Mouse (Mus musculus): ENCODE measurements around the gene Slc43a2. TPM values are rescaled to one million over a fixed set of nuclear protein-coding genes. Genes with fewer than 3 reads are reported as not detected.
A peak's percentile ranks its signal among the peaks of the same experiment; 100 is the strongest.

Gene Slc43a2
- polyA plus RNA-seq, 1 experiment from 2014 or later = 17.6 TPM

DNA sequence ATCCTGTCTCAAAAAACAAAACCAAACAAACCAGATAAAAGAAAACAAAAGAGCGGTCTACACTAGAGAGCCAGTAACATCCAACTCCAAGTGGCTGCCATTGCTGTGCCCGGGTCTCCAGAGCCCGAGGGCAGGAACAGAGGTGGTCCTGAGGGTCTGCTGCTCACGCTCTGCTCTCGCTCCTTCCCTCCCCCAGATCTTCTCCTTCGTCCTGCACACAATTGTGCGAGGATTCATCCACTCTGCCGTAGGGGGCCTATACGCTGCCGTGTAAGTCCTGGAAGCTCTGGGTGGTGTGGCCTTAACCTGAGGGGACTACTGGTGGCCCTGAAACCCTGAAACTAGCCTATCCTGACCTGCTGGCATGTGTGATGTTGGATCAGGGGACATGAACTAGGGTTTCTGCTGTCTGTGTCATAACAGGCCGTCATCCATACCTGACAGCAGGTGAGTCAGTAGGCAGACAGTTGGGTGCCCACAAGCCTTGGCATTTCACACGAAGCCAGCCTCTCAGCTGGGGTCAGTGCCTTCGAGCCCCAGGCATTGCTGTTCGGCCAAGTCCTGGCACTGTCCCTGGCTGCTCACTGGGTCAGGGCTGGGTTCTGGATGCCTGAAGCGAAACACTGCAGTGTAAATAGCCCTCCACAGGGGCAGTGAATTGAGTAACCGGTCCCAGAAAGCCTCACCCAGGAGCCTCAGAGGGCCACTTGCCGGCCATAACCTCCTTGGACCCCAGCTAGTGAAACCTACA lies 39.1 kb downstream of the Slc43a2 start:
- no peak overlapping the region for H3K9ac ChIP-seq
- peaks cover 19% of the 10 kb centered on the region for H3K4me1 ChIP-seq (replicated peaks)
- H3K27ac ChIP-seq (replicated peaks) = no peak overlapping the region
- no peak overlapping the region for H3K4me3 ChIP-seq
- 90% methylated on average over 17 of the region's 17 CpGs for WGBS
- no peak for ATAC-seq (ENCODE audit: low FRiP score, low read depth)
- no peaks in the 10 kb centered on the region for H3K9me3 ChIP-seq
- H3K36me3 ChIP-seq = peaks cover 35% of the 10 kb centered on the region
- no peak overlapping the region for H3K4me2 ChIP-seq
- no peaks in the 10 kb centered on the region for H3K27me3 ChIP-seq

DNA sequence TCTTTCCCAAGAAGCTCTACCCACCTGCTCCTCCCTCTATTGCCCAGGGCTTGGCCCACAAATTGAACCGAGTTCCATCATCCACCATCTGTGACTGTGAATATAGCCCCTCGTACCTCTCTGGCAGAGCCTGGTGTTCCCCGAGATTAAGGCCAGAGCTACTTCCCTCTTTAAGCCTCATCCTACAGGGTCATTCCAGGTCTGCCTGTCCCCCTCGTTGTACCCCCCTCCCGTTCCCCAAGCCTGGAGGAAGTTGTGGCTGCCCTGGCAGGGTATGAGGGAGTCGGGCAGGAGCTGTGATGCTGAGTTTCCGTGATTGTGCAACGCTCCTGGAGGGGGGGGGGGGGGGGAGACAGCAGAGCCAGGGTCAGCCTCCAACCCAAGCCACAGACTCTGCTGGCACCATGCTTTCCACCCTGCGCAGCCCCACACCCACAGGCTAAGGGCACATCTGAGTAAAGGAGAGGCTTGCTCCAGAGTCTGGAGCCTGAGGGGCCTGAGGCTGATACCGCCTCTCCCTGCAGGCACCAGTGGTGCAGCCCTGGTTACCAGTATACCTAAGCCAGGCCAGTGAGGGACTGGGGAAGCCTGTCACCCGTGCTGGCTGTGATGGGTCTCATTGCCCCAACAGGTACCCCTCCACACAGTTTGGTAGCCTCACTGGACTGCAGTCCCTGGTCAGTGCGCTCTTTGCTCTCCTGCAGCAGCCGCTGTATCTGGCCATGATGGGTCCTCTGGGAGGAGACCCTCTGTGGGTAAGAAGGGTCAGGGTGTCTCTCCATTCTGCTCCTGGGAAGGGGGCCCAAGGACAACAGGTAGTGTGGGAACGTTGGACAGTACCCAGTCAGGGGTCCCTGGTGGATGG lies 39.9 kb downstream of the Slc43a2 start:
- ATAC-seq (ENCODE audit: low FRiP score, low read depth) = no peak
- H3K9me3 ChIP-seq = no peaks in the 10 kb centered on the region
- peaks cover 31% of the 10 kb centered on the region for H3K36me3 ChIP-seq
- H3K9ac ChIP-seq = no peak overlapping the region
- no peaks in the 10 kb centered on the region for H3K27me3 ChIP-seq
- WGBS = 76% methylated on average over 14 of the region's 14 CpGs
- no peak overlapping the region for H3K27ac ChIP-seq (replicated peaks)
- H3K4me2 ChIP-seq = no peak overlapping the region
- peaks cover 19% of the 10 kb centered on the region for H3K4me1 ChIP-seq (replicated peaks)
- no peak overlapping the region for H3K4me3 ChIP-seq

DNA sequence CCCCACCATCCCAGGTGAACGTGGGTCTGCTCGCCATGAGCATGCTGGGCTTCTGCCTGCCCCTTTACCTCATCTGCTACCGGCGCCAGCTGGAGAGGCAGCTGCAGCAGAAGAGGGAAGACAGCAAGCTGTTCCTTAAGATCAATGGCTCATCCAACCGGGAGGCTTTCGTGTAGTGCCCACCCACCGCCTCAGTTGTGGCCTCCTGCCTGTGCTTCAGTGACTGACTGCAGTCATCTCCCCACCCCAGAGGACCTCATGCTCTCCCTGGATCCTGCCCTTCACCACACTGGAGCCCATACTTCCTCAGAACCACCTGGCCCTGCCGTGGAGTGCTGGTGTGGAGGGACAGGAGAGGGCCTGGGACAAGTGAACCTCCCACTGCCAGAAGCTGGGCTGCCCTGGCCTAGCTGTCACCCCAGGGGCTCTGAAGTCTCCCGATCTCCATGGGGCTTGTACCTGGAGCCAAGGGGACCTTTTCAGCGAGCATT lies 40.9 kb downstream of the Slc43a2 start:
- H3K27me3 ChIP-seq = no peaks in the 10 kb centered on the region
- no peak overlapping the region for H3K4me3 ChIP-seq
- ATAC-seq (ENCODE audit: low FRiP score, low read depth) = no peak
- H3K36me3 ChIP-seq = peaks cover 24% of the 10 kb centered on the region
- H3K9me3 ChIP-seq = no peaks in the 10 kb centered on the region
- H3K27ac ChIP-seq (replicated peaks) = peak overlapping the region; percentile 78
- 12% methylated on average over 10 of the region's 10 CpGs for WGBS
- H3K9ac ChIP-seq = peak overlapping the region; percentile 26
- peaks cover 19% of the 10 kb centered on the region for H3K4me1 ChIP-seq (replicated peaks)
- H3K4me2 ChIP-seq = no peak overlapping the region

DNA sequence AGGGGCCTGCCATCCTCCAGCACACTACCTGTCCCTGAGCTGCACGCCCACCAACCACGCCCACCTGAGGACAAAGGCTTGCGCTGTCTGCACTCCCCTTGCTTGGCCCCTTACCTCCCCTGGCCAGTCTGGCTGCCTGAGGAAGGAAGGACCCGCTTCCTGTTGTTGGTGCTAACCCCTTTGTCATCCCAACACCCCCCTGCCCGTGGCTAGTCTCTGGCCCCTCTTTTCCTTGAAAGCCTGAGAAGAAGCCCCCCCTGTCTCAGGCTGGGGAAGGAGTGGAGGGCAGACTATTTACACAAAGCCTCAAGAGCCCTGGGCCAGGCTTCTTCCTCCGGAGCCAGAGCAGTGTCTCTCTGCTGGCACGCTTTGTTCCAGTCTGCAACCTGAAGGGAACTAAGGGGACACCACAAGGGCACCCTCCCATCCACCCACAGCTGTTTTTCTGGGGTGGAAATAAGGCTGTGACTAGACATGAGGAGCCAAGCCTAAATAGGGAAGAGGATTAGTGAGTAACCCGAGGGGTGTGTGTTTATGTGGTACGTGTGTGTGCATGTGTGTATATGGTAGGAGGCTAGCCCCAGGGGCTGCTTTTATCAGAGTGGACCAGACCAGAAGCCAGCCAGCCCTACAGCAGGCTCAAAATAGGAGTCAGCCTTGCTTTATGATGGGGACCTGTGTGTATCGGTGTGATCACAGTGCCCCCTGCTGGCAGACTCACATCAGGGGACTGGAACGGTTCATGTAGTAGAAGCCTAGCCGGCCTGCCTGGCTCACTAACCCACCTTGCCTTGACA lies 41.6 kb downstream of the Slc43a2 start:
- no peaks in the 10 kb centered on the region for H3K27me3 ChIP-seq
- H3K4me2 ChIP-seq = peak overlapping the region; percentile 4; the same call in 1 of the 2 replicates
- WGBS = 8% methylated on average over 12 of the region's 12 CpGs
- no peak overlapping the region for H3K4me3 ChIP-seq
- H3K4me1 ChIP-seq (replicated peaks) = peaks cover 19% of the 10 kb centered on the region
- H3K36me3 ChIP-seq = peaks cover 21% of the 10 kb centered on the region
- peak overlapping the region; percentile 26 for H3K9ac ChIP-seq
- no peaks in the 10 kb centered on the region for H3K9me3 ChIP-seq
- ATAC-seq (ENCODE audit: low FRiP score, low read depth) = peak; percentile 89
- peak overlapping the region; percentile 78 for H3K27ac ChIP-seq (replicated peaks)

DNA sequence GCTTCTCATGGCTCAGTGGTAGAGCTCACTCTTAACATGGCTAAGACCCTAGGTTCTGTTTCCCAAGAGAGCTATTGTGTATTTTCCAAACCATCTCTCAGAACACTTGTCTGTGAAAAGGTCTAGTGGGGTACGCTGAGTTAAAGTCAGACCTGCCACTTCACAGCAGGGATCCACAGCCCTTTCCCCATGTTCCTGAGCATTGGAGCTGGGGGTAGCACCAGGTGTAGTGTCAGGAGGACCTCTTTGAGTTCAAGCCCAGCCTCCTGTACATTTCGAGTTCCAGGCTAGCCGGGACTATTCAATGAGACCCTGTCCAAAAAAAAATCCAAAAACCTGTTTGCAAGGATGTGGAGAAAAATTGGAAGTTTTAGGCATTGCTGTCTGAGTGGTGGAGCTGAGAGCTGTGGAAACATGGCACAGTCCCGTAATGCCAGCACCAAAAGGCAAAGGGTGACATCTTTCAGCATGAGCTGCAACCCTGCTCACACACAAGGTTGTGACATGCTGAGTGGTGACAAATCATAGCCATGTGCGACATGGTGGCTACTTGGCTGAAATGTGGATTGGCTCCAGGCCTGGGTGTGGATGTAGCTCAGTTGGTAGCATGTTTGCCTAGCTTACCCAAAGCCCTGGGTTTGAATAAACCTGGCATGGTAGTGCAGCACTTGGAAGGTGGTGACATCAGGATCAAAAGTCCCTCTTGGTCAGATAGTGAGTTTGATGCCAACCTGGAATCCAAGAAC lies 43.1 kb downstream of the Slc43a2 start:
- H3K4me2 ChIP-seq = no peak overlapping the region
- 82% methylated on average over 5 of the region's 5 CpGs for WGBS

DNA sequence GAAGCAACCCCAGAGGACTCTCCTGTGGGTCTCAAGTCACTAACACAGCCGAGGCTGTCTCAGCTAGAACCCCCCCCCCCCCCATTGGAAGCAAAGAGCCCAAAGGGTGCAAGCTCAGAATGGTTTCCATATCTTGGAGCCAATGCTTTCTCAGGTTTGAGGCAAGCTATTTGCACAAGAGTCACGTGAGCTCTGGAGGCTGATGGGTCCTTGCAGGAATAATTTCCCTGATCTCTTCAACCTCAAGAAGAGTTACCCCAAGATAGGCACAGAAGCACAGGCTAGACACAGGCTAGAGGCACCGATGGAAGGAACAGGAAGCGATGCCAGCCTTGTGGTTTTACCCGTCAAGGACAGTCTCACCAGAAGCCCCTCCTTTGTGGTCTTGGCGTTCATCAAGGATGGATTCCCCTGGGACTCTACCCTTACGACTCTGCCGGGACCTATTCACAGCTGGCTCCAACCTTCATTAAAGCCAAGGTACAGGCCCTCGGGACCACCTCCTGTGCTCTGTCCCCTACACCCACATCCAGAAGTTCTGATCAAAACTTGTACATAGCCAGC lies 44.1 kb downstream of the Slc43a2 start:
- Histone ChIP-seq H3K4me2 (no peak overlapping the region), H3K9ac (no peak overlapping the region), H3K4me3 (no peak overlapping the region), H3K9me3 (no peaks in the 10 kb centered on the region), H3K27ac (replicated peaks) (no peak overlapping the region), H3K36me3 (no peaks in the 10 kb centered on the region; the same call in 1 of the 2 replicates), H3K27me3 (no peaks in the 10 kb centered on the region), H3K4me1 (replicated peaks) (peaks cover 19% of the 10 kb centered on the region)
- no peak for ATAC-seq (ENCODE audit: low FRiP score, low read depth)
- 77% methylated on average over 9 of the region's 9 CpGs for WGBS

More for the DNA sequence above, 43.1 kb downstream of the Slc43a2 start:
- Histone ChIP-seq H3K4me3 (no peak overlapping the region), H3K9me3 (no peaks in the 10 kb centered on the region), H3K27ac (replicated peaks) (no peak overlapping the region), H3K36me3 (peaks cover 7% of the 10 kb centered on the region), H3K9ac (no peak overlapping the region), H3K27me3 (no peaks in the 10 kb centered on the region), H3K4me1 (replicated peaks) (peaks cover 19% of the 10 kb centered on the region)
- no peak for ATAC-seq (ENCODE audit: low FRiP score, low read depth)

DNA sequence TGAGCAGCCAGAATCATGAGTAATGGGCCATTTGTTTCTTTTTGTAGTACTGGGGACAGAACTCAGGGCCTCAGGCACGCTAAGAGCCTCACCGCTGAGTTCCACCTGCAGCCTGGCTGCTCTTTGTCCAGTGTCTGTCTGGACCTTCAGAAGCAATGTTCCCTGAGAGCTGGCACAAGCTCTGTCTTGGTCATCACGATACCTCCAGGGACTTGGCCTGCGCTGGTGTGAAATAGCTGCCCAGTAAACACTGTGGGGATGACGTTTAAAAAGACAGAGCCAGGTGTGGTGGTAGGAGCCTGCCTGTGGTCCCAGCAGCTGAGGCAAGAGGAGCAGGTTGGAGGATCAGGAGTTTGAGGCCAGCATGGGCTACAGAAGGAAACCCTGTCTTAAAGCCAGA lies 47.1 kb downstream of the Slc43a2 start:
- Histone ChIP-seq H3K4me1 (replicated peaks) (no peaks in the 10 kb centered on the region; the same call in 1 of the 2 replicates), H3K4me2 (no peak overlapping the region), H3K27me3 (no peaks in the 10 kb centered on the region), H3K27ac (replicated peaks) (no peak overlapping the region), H3K9ac (no peak overlapping the region), H3K4me3 (no peak overlapping the region), H3K9me3 (no peaks in the 10 kb centered on the region), H3K36me3 (no peaks in the 10 kb centered on the region)
- ATAC-seq (ENCODE audit: low FRiP score, low read depth) = no peak
- WGBS = 78% methylated on average over 5 of the region's 5 CpGs

DNA sequence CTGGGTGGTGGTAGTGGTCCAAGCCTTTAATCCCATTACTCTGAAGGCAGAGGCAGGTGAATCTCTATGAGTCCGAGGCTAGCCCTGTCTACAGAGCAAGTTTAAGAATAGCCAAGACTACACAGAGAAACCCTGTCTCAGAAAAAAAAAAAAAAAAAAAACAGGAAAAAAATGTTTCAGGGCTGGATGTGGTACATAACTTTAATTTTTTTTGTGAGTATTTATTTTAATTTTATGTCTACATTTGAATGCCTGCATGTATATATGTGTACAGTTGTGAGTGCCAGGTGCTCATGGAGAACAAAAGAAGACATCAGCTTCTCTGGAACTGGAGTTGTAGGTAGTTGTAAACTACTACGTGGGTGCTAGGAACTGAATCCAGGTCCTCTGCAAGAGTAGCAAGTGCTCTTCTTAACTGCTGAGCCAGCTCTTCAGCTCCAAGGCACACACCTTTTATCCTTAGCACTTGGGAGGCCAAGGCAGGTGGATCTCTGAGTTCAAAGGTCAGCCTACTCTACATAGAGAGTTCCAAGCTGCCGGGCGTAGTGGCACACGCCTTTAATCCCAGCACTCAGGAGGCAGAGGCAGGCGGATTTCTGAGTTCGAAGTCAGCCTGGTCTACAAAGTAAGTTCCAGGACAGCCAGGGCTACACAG lies 50.1 kb downstream of the Slc43a2 start:
- no peaks in the 10 kb centered on the region for H3K36me3 ChIP-seq
- H3K27ac ChIP-seq (replicated peaks) = no peak overlapping the region
- no peak overlapping the region for H3K4me3 ChIP-seq
- ATAC-seq (ENCODE audit: low FRiP score, low read depth) = no peak
- no peak overlapping the region for H3K9ac ChIP-seq
- WGBS = 94% methylated on average over 7 of the region's 7 CpGs
- no peaks in the 10 kb centered on the region for H3K4me1 ChIP-seq (replicated peaks)
- H3K27me3 ChIP-seq = no peaks in the 10 kb centered on the region
- no peaks in the 10 kb centered on the region for H3K9me3 ChIP-seq
- no peak overlapping the region for H3K4me2 ChIP-seq

DNA sequence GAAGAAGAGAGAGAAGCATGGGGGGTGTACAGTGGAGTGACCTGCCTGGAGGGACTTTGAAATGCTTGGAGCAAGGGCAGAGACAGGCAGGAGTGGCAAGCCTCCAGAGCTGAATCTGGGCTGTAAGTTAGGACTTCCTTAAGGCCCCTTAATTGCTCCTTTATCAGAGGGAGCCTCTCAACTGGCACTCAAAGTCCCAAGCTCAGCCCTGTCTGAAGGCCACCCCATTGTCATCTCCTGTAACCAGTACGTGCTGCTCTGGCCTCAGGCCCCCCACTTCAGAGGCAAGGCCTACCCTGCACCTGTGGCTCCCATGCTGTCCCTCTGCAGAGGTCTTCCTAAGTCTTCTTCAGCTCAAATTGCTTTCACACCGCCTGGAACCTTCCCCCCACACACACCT lies 52.0 kb downstream of the Slc43a2 start:
- Histone ChIP-seq H3K9me3 (no peaks in the 10 kb centered on the region), H3K27ac (replicated peaks) (no peak overlapping the region), H3K36me3 (no peaks in the 10 kb centered on the region), H3K27me3 (no peaks in the 10 kb centered on the region), H3K4me3 (no peak overlapping the region), H3K4me2 (no peak overlapping the region), H3K9ac (no peak overlapping the region), H3K4me1 (replicated peaks) (peaks cover 8% of the 10 kb centered on the region; the same call in 1 of the 2 replicates)
- 79% methylated on average over 2 of the region's 2 CpGs for WGBS
- no peak for ATAC-seq (ENCODE audit: low FRiP score, low read depth)

DNA sequence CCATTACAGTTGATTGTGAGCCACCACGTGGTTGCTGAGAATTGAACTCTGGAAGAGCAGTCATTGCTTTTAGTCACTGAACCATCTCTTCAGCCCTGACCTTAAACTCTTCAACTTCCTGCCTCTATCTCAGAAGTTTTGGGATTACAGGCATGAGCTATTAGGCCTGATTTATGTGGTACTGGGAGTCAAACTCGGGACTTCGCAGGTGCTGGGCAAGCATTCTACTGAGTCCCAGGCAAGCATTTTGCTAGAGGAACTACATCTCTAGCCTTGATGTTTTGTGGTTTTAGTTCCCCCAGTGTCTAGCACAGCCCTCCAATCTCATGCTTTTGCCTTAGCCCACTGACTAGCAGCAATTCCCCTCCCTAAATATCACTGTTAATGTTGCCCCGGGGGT lies 53.6 kb downstream of the Slc43a2 start:
- no peaks in the 10 kb centered on the region for H3K9me3 ChIP-seq
- no peak overlapping the region for H3K9ac ChIP-seq
- H3K4me1 ChIP-seq (replicated peaks) = peaks cover 22% of the 10 kb centered on the region
- no peaks in the 10 kb centered on the region for H3K27me3 ChIP-seq
- H3K36me3 ChIP-seq = no peaks in the 10 kb centered on the region
- H3K4me2 ChIP-seq = no peak overlapping the region
- no peak for ATAC-seq (ENCODE audit: low FRiP score, low read depth)
- 85% methylated on average over 4 of the region's 4 CpGs for WGBS
- H3K27ac ChIP-seq (replicated peaks) = no peak overlapping the region
- no peak overlapping the region for H3K4me3 ChIP-seq

All from hindbrain, embryonic 15.5 days (tissue).